Mouse (Mus musculus) ES-E14 (cell line): Measurements from ENCODE around the gene Lpgat1. TPM values are rescaled to one million over a fixed set of nuclear protein-coding genes. Genes with fewer than 3 reads are reported as not detected.

ENCODE experiments used
- DNase-seq: peaks from one replicate; pipeline ENCODE4 v3.0.0-alpha.2; 2013; ENCODE audit warnings: low read depth, low spot score
- H3K27ac ChIP-seq: 2 replicates; pipeline ENCODE4 v1.5.1; 2012; ENCODE audit warnings: low read depth, mild to moderate bottlenecking, low read length, moderate library complexity, mixed read lengths; ENCODE audit not compliant: poor library complexity, insufficient read depth, severe bottlenecking
- H3K36me3 ChIP-seq: 2 replicates; pipeline ENCODE4 v1.6.1; 2012; ENCODE audit warnings: mild to moderate bottlenecking, low read length, moderate library complexity, mixed read lengths; ENCODE audit not compliant: control insufficient read depth, poor library complexity, insufficient read depth, severe bottlenecking
- H3K4me1 ChIP-seq, 2 experiments: fragments of 150-350 bp in 1 of 2; sonication (generic) in 1 of 2; 2 replicates each; pipeline ENCODE4 v1.6.1; 2012; ENCODE audit warnings: low read length in 2 of 2, mild to moderate bottlenecking in 1 of 2, mixed read lengths in 1 of 2; ENCODE audit not compliant: control insufficient read depth in 2 of 2, insufficient read depth in 2 of 2, poor library complexity in 1 of 2
- H3K4me3 ChIP-seq, 2 experiments: fragments of 150-350 bp in 1 of 2; sonication (generic) in 1 of 2; 2 replicates each; pipeline ENCODE4 v1.5.1; 2012; ENCODE audit warnings: low read length in 2 of 2, low read depth in 1 of 2, mild to moderate bottlenecking in 1 of 2, mixed read lengths in 1 of 2; ENCODE audit not compliant: insufficient read depth in 1 of 2, poor library complexity in 1 of 2, severe bottlenecking in 1 of 2
- H3K9ac ChIP-seq: 2 replicates; pipeline ENCODE4 v1.6.1; 2012; ENCODE audit warnings: low read depth, mild to moderate bottlenecking, low read length, mixed read lengths; ENCODE audit not compliant: poor library complexity, insufficient read depth, severe bottlenecking
- H3K9me3 ChIP-seq: fragments of 150-350 bp; sonication (generic); 2 replicates; pipeline ENCODE4 v1.6.1; 2012; ENCODE audit warnings: low read depth, mild to moderate bottlenecking, low read length; ENCODE audit not compliant: control insufficient read depth, insufficient read depth
- CHD2 ChIP-seq: IDR thresholded peaks from 2 replicates; pipeline ENCODE4 v1.6.1; 2014; ENCODE audit warnings: mild to moderate bottlenecking, low read depth, low read length, inconsistent platforms
- HCFC1 ChIP-seq: IDR thresholded peaks from 2 replicates; pipeline ENCODE4 v1.6.1; 2012; ENCODE audit warnings: low read length, inconsistent platforms, borderline replicate concordance; ENCODE audit not compliant: insufficient read depth
- MAFK ChIP-seq: IDR thresholded peaks from 2 replicates; pipeline ENCODE4 v1.6.1; 2014; ENCODE audit warnings: mild to moderate bottlenecking, low read depth, low read length, inconsistent platforms; ENCODE audit not compliant: insufficient read depth
- ZC3H11A ChIP-seq: IDR thresholded peaks from 2 replicates; pipeline ENCODE4 v1.6.1; 2012; ENCODE audit warnings: low read depth, mild to moderate bottlenecking, inconsistent platforms, low read length, borderline replicate concordance
- ZNF384 ChIP-seq: IDR thresholded peaks from 2 replicates; pipeline ENCODE4 v1.6.1; 2012; ENCODE audit warnings: low read depth, low read length, inconsistent platforms
- in situ Hi-C, 2 experiments: fragments of 600-800 bp; cut with MboI; formaldehyde crosslinking; loops; one replicate each; pipeline ENCODE4 v1.15.1; 2025; ENCODE audit warnings: low sequenced_read_pairs in 2 of 2, inconsistent platforms in 1 of 2; ENCODE audit not compliant: unreplicated experiment in 2 of 2
- total RNA-seq: library from RNA; depleted of rRNA; stranded (reverse); fragments of 300-350 nt; gene quantifications from 2 replicates; pipeline ENCODE4 v1.2.3, GENCODE M21; 2012; rRNA removed

Gene Lpgat1
- total RNA-seq, 1 experiment: 20.7 TPM

DNA sequence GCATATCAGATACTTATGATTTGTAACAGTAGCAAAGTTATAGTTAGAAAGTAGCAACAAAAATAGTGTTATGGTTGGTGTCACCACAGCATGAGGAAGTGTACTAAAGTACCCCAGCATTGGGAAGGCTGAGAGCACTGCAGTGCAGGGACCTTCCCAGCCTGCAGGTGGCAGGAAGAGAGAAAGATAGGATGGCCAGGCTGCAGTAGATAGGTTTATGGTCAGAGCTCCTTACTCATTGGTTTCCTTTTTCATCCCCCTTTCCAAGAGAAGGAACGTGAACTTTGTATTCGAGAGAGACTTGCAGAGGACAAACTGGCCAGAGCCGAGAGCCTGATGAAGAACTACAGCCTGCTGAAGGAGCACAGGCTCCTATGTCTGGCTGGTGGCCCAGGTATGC lies 111.5 kb downstream of the Lpgat1 start:
- Histone ChIP-seq H3K4me1 (no peaks in the 10 kb centered on the region), H3K36me3 (peaks cover 63% of the 10 kb centered on the region), H3K9ac (no peak overlapping the region), H3K27ac (no peak overlapping the region), H3K9me3 (no peaks in the 10 kb centered on the region; the same call in 1 of the 2 replicates), H3K4me3 (no peak overlapping the region)
- no peak for TF ChIP-seq ZNF384
- TF ChIP-seq HCFC1: no peak
- TF ChIP-seq MAFK: no peak
- TF ChIP-seq CHD2: no peak
- no peak for TF ChIP-seq ZC3H11A
- no peak for DNase-seq
- in situ Hi-C loops: no loop called here

DNA sequence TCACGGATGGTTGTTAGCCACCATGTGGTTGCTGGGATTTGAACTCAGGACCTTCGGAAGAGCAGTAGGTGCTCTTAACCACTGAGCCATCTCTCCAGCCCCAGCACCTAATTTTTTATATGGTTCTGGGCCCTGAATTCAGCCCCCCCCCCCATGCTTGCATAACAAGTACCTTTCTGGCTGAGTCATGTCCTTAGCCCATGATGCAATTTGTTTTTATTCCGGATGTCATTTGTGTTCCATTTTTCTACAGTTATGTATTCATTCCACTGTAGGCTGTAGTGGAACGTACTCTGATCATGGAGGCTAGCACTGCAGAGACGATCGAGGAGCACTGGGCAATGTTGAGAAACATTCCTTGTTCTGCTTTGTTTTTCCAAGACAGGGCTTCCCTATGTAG lies 115.8 kb downstream of the Lpgat1 start:
- DNase-seq: no peak
- in situ Hi-C loops: loop anchor here in 1 of 2 experiments (10.0 kb wide), 1 partner anchor 121 kb away; no protein-coding TSS in a partner anchor
- Histone ChIP-seq H3K27ac (no peak overlapping the region), H3K4me1 (peaks cover 0 to 3% of the 10 kb centered on the region in 2 experiments; a peak in 1 of 4 replicates), H3K9ac (no peak overlapping the region), H3K4me3 (no peak overlapping the region), H3K36me3 (peaks cover 38% of the 10 kb centered on the region), H3K9me3 (no peaks in the 10 kb centered on the region)
- TF ChIP-seq ZNF384 (no peak), HCFC1 (no peak), CHD2 (no peak), ZC3H11A (no peak), MAFK (no peak)

Other genes starting within 250 kb of the Lpgat1 start
- gene Dtl, start 142.3 kb upstream of the Lpgat1 start, total RNA-seq: 43.6 and 45.6 TPM in 2 replicates
- 32.1 and 33.1 TPM in 2 replicates for gene Ints7, start 142.2 kb upstream of the Lpgat1 start, total RNA-seq
- 48.4 and 50.5 TPM in 2 replicates for gene Nek2, start 103.6 kb downstream of the Lpgat1 start, total RNA-seq
- gene Slc30a1, start 188.9 kb downstream of the Lpgat1 start, total RNA-seq: 27.2 and 45.5 TPM in 2 replicates